18 mouse cellular contexts compared by ENCODE assay signal in the genomic region with DNA sequence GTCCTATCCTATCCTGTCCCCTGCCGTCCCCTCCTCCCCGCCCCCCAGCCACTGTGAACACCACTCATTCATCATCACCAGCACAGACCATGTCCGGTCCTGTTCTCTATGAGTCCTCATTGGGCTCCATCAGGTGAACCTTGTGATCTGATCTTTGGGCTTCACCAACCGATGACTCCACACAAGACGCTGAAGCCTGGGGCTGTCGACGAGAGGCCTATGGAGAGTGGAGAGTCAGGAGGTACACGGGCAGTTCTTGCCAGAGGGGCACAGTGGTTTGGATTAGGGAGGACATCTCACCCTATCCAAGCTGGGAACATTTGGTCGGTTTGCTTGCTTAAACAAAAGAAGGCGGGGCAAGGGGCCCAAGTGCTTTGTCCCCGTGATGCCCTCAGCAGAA. TPM values are rescaled to one million over a fixed set of nuclear protein-coding genes. Genes with fewer than 3 reads are reported as not detected.
A peak's percentile ranks its signal among the peaks of the same experiment; 100 is the strongest.
DNase-seq lines count a peak whose midpoint lies in the region; ATAC-seq lines count a peak whose summit lies in the region.
"Had no signal": no experiment of that assay in that cellular context is flagged by ENCODE, and none has a peak within 500 bp of the region (broad histone marks: within the 10 kb centered on the region; RNA-seq: fewer than 3 reads in every experiment).

No protein-coding gene starts in this region.

- WGBS in forebrain, embryonic 10.5 days = 71% methylated on average over 11 of the region's 11 CpGs
- WGBS in forebrain, embryonic 13.5 days = 72% methylated on average over 11 of the region's 11 CpGs
- WGBS in hindbrain, embryonic 10.5 days = 75% methylated on average over 11 of the region's 11 CpGs
- WGBS in hindbrain, embryonic 11.5 days = 77% methylated on average over 11 of the region's 11 CpGs
- WGBS in midbrain, embryonic 11.5 days = 70% methylated on average over 11 of the region's 11 CpGs
- WGBS in midbrain, embryonic 16.5 days = 70% methylated on average over 11 of the region's 11 CpGs

- H3K36me3 ChIP-seq in forebrain, embryonic 10.5 days (replicated peaks) = no peaks in the 10 kb centered on the region
- no peaks in the 10 kb centered on the region for H3K36me3 ChIP-seq in forebrain, embryonic 13.5 days (ENCODE audit: poor library complexity, severe bottlenecking)
- no peaks in the 10 kb centered on the region for H3K36me3 ChIP-seq in hindbrain, embryonic 10.5 days
- H3K36me3 ChIP-seq in hindbrain, embryonic 11.5 days (ENCODE audit: control insufficient read depth, insufficient read depth, low read length) = no peaks in the 10 kb centered on the region
- no peaks in the 10 kb centered on the region for H3K36me3 ChIP-seq in midbrain, embryonic 11.5 days (ENCODE audit: control insufficient read depth, insufficient read depth, low read length)
- no peaks in the 10 kb centered on the region for H3K36me3 ChIP-seq in midbrain, embryonic 16.5 days (ENCODE audit: control insufficient read depth, insufficient read depth, low read length)
- H3K36me3 ChIP-seq: embryonic facial prominence, embryonic 12.5 days; heart, embryonic 10.5 days had no signal

- peaks cover 6% of the 10 kb centered on the region; the same call in 1 of the 2 replicates for H3K27me3 ChIP-seq in forebrain, embryonic 10.5 days (ENCODE audit: poor library complexity, severe bottlenecking)
- H3K27me3 ChIP-seq in forebrain, embryonic 13.5 days = no peaks in the 10 kb centered on the region
- H3K27me3 ChIP-seq in hindbrain, embryonic 10.5 days (ENCODE audit: insufficient read depth, poor library complexity, severe bottlenecking) = 0 out of 2 replicates have a peak, but pooled peaks cover 3% of the 10 kb centered on the region
- H3K27me3 ChIP-seq in hindbrain, embryonic 11.5 days (ENCODE audit: control insufficient read depth, insufficient read depth, low read length) = no peaks in the 10 kb centered on the region
- H3K27me3 ChIP-seq in midbrain, embryonic 11.5 days (ENCODE audit: control insufficient read depth, insufficient read depth, low read length) = no peaks in the 10 kb centered on the region
- H3K27me3 ChIP-seq in midbrain, embryonic 16.5 days (ENCODE audit: control insufficient read depth, insufficient read depth, low read depth, low read length) = no peaks in the 10 kb centered on the region

- peak overlapping the region; percentile 85 for H3K27ac ChIP-seq in forebrain, embryonic 10.5 days
- no peak overlapping the region for H3K27ac ChIP-seq in forebrain, embryonic 13.5 days
- H3K27ac ChIP-seq in hindbrain, embryonic 10.5 days = peak overlapping the region; percentile 70
- no peak overlapping the region for H3K27ac ChIP-seq in hindbrain, embryonic 11.5 days (ENCODE audit: low read depth, low read length)
- H3K27ac ChIP-seq in midbrain, embryonic 11.5 days (ENCODE audit: low read depth, low read length) = no peak overlapping the region
- H3K27ac ChIP-seq in midbrain, embryonic 16.5 days (ENCODE audit: low read length) = peak overlapping the region; percentile 72
- H3K27ac ChIP-seq: heart, embryonic 10.5 days had no signal

- H3K9ac ChIP-seq in forebrain, embryonic 13.5 days = no peak overlapping the region
- H3K9ac ChIP-seq in hindbrain, embryonic 11.5 days (ENCODE audit: low read depth, low read length) = no peak overlapping the region
- 0 out of 2 replicates have a peak overlapping the region, but pooled peaks have one; percentile 5 for H3K9ac ChIP-seq in midbrain, embryonic 11.5 days (ENCODE audit: low read length)
- no peak overlapping the region for H3K9ac ChIP-seq in midbrain, embryonic 16.5 days (ENCODE audit: low read depth, low read length)
- H3K9ac ChIP-seq: embryonic facial prominence, embryonic 12.5 days had no signal

- H3K4me2 ChIP-seq in forebrain, embryonic 13.5 days = no peak overlapping the region
- H3K4me2 ChIP-seq in hindbrain, embryonic 11.5 days (replicated peaks; ENCODE audit: low read depth, low read length) = no peak overlapping the region
- no peak overlapping the region for H3K4me2 ChIP-seq in midbrain, embryonic 11.5 days
- H3K4me2 ChIP-seq in midbrain, embryonic 16.5 days (ENCODE audit: low read length) = no peak overlapping the region; the same call in 1 of the 2 replicates
- H3K4me2 ChIP-seq: embryonic facial prominence, embryonic 12.5 days had no signal

- no peak for DNase-seq in forebrain, embryonic 10.5 days (ENCODE audit: extremely low spot score, low spot score)
- DNase-seq in hindbrain, embryonic 10.5 days (ENCODE audit: low spot score) = no peak
- no peak for DNase-seq in hindbrain, embryonic 11.5 days (ENCODE audit: low spot score)
- DNase-seq in midbrain, embryonic 11.5 days (ENCODE audit: low spot score, missing footprints) = no peak
- no peak for DNase-seq in urinary bladder, postnatal 25 days (ENCODE audit: low spot score)
- DNase-seq: adrenal gland, postnatal 10 days; B cell, adult 2 months; cerebellum, adult 11 months; cerebellum, adult 8-10 months; cerebellum, postnatal 14 days; gastrocnemius, postnatal 36 days; heart, adult 18-20 months; heart, postnatal 14 days had no signal

- H3K9me3 ChIP-seq in forebrain, embryonic 10.5 days = no peaks in the 10 kb centered on the region
- no peaks in the 10 kb centered on the region for H3K9me3 ChIP-seq in forebrain, embryonic 13.5 days (replicated peaks)
- H3K9me3 ChIP-seq in hindbrain, embryonic 10.5 days = no peaks in the 10 kb centered on the region
- H3K9me3 ChIP-seq in hindbrain, embryonic 11.5 days (ENCODE audit: control insufficient read depth, low read length) = no peaks in the 10 kb centered on the region
- H3K9me3 ChIP-seq in midbrain, embryonic 11.5 days (ENCODE audit: control insufficient read depth, low read length) = no peaks in the 10 kb centered on the region
- no peaks in the 10 kb centered on the region for H3K9me3 ChIP-seq in midbrain, embryonic 16.5 days (replicated peaks; ENCODE audit: control insufficient read depth, low read length, poor library complexity, severe bottlenecking)
- H3K9me3 ChIP-seq: embryonic facial prominence, embryonic 12.5 days; heart, embryonic 10.5 days had no signal

- H3K4me3 ChIP-seq in forebrain, embryonic 10.5 days = no peak overlapping the region
- H3K4me3 ChIP-seq in forebrain, embryonic 13.5 days = no peak overlapping the region
- no peak overlapping the region for H3K4me3 ChIP-seq in hindbrain, embryonic 10.5 days
- H3K4me3 ChIP-seq in hindbrain, embryonic 11.5 days (ENCODE audit: low read depth, low read length) = no peak overlapping the region
- no peak overlapping the region for H3K4me3 ChIP-seq in midbrain, embryonic 11.5 days (ENCODE audit: low read depth, low read length)
- H3K4me3 ChIP-seq in midbrain, embryonic 16.5 days (ENCODE audit: low read depth, low read length) = no peak overlapping the region
- H3K4me3 ChIP-seq: embryonic facial prominence, embryonic 12.5 days; heart, embryonic 10.5 days had no signal

- no peak for ATAC-seq in forebrain, embryonic 13.5 days
- no peak for ATAC-seq in hindbrain, embryonic 11.5 days (ENCODE audit: low FRiP score)
- no peak for ATAC-seq in midbrain, embryonic 11.5 days (ENCODE audit: low FRiP score)
- ATAC-seq in midbrain, embryonic 16.5 days = peak; percentile 37; the same call in 1 of the 2 replicates
- no peak for ATAC-seq in CD4-positive, CD25-positive, alpha-beta regulatory T cell, adult 4 months

- H3K4me1 ChIP-seq in forebrain, embryonic 10.5 days = peaks cover 84% of the 10 kb centered on the region
- peaks cover 8% of the 10 kb centered on the region for H3K4me1 ChIP-seq in forebrain, embryonic 13.5 days
- peaks cover 71% of the 10 kb centered on the region for H3K4me1 ChIP-seq in hindbrain, embryonic 10.5 days (replicated peaks)
- peaks cover 6% of the 10 kb centered on the region; the same call in 1 of the 2 replicates for H3K4me1 ChIP-seq in hindbrain, embryonic 11.5 days (replicated peaks; ENCODE audit: control insufficient read depth, insufficient read depth, low read length)
- peaks cover 12% of the 10 kb centered on the region for H3K4me1 ChIP-seq in midbrain, embryonic 11.5 days (ENCODE audit: control insufficient read depth, insufficient read depth, low read length)
- peaks cover 15% of the 10 kb centered on the region for H3K4me1 ChIP-seq in midbrain, embryonic 16.5 days (ENCODE audit: control insufficient read depth, insufficient read depth, low read length)

RNA-seq across cellular contexts. Expression of a gene that starts 16.0 kb away (rescaled TPM):
- 40.0 and 46.8 TPM in 2 replicates for polyA plus RNA-seq in forebrain, embryonic 10.5 days (2016; fragmentation: Nextera tagmentation; extraction: Ambion mirVana)
- polyA plus RNA-seq in forebrain, embryonic 13.5 days (2015; fragmentation: Nextera tagmentation; extraction: Ambion mirVana) = 4.9 and 8.5 TPM in 2 replicates
- 14.8 and 17.4 TPM in 2 replicates for polyA plus RNA-seq in hindbrain, embryonic 10.5 days (2016; fragmentation: Nextera tagmentation; extraction: Ambion mirVana)
- 8.5 and 16.5 TPM in 2 replicates for polyA plus RNA-seq in hindbrain, embryonic 11.5 days (2014; fragmentation: Nextera tagmentation; extraction: Ambion mirVana)
- 9.0 and 11.9 TPM in 2 replicates for polyA plus RNA-seq in midbrain, embryonic 11.5 days (2014; fragmentation: Nextera tagmentation; extraction: Ambion mirVana)
- 1.7 and 2.2 TPM in 2 replicates for polyA plus RNA-seq in midbrain, embryonic 16.5 days (2015; fragmentation: Nextera tagmentation; extraction: Ambion mirVana)
- not detected for polyA plus RNA-seq in CD4-positive, CD25-positive, alpha-beta regulatory T cell, adult 4 months (2017; shearing (Covaris generic))

RNA-seq across cellular contexts. Expression of a gene that starts 31.1 kb away (rescaled TPM):
- polyA plus RNA-seq in forebrain, embryonic 10.5 days (2016; fragmentation: Nextera tagmentation; extraction: Ambion mirVana) = 293 and 297 TPM in 2 replicates
- 172 and 179 TPM in 2 replicates for polyA plus RNA-seq in forebrain, embryonic 13.5 days (2015; fragmentation: Nextera tagmentation; extraction: Ambion mirVana)
- 224 and 253 TPM in 2 replicates for polyA plus RNA-seq in hindbrain, embryonic 10.5 days (2016; fragmentation: Nextera tagmentation; extraction: Ambion mirVana)
- polyA plus RNA-seq in hindbrain, embryonic 11.5 days (2014; fragmentation: Nextera tagmentation; extraction: Ambion mirVana) = 192 and 195 TPM in 2 replicates
- polyA plus RNA-seq in midbrain, embryonic 11.5 days (2014; fragmentation: Nextera tagmentation; extraction: Ambion mirVana) = 244 and 248 TPM in 2 replicates
- 19.7 and 26.1 TPM in 2 replicates for polyA plus RNA-seq in midbrain, embryonic 16.5 days (2015; fragmentation: Nextera tagmentation; extraction: Ambion mirVana)
- polyA plus RNA-seq in CD4-positive, CD25-positive, alpha-beta regulatory T cell, adult 4 months (2017; shearing (Covaris generic)) = 10 to 100 TPM; 12.6 to 31.4 TPM

RNA-seq across cellular contexts. Expression of a gene that starts 33.3 kb away (rescaled TPM):
- 16.4 and 17.5 TPM in 2 replicates for polyA plus RNA-seq in forebrain, embryonic 10.5 days (2016; fragmentation: Nextera tagmentation; extraction: Ambion mirVana)
- 13.9 and 16.3 TPM in 2 replicates for polyA plus RNA-seq in forebrain, embryonic 13.5 days (2015; fragmentation: Nextera tagmentation; extraction: Ambion mirVana)
- polyA plus RNA-seq in hindbrain, embryonic 10.5 days (2016; fragmentation: Nextera tagmentation; extraction: Ambion mirVana) = 13.3 and 18.0 TPM in 2 replicates
- 4.2 and 5.5 TPM in 2 replicates for polyA plus RNA-seq in hindbrain, embryonic 11.5 days (2014; fragmentation: Nextera tagmentation; extraction: Ambion mirVana)
- 3.8 and 4.3 TPM in 2 replicates for polyA plus RNA-seq in midbrain, embryonic 11.5 days (2014; fragmentation: Nextera tagmentation; extraction: Ambion mirVana)
- polyA plus RNA-seq in midbrain, embryonic 16.5 days (2015; fragmentation: Nextera tagmentation; extraction: Ambion mirVana) = 16.1 and 17.0 TPM in 2 replicates
- polyA plus RNA-seq in CD4-positive, CD25-positive, alpha-beta regulatory T cell, adult 4 months (2017; shearing (Covaris generic)) = 10 to 100 TPM; 13.0 to 24.8 TPM

RNA-seq across cellular contexts. Expression of a gene that starts 46.2 kb away (rescaled TPM):
- 99.7 and 107 TPM in 2 replicates for polyA plus RNA-seq in forebrain, embryonic 10.5 days (2016; fragmentation: Nextera tagmentation; extraction: Ambion mirVana)
- polyA plus RNA-seq in forebrain, embryonic 13.5 days (2015; fragmentation: Nextera tagmentation; extraction: Ambion mirVana) = 83.2 and 90.8 TPM in 2 replicates
- polyA plus RNA-seq in hindbrain, embryonic 10.5 days (2016; fragmentation: Nextera tagmentation; extraction: Ambion mirVana) = 76.8 and 86.1 TPM in 2 replicates
- 91.2 and 103 TPM in 2 replicates for polyA plus RNA-seq in hindbrain, embryonic 11.5 days (2014; fragmentation: Nextera tagmentation; extraction: Ambion mirVana)
- 88.7 and 101 TPM in 2 replicates for polyA plus RNA-seq in midbrain, embryonic 11.5 days (2014; fragmentation: Nextera tagmentation; extraction: Ambion mirVana)
- polyA plus RNA-seq in midbrain, embryonic 16.5 days (2015; fragmentation: Nextera tagmentation; extraction: Ambion mirVana) = 95.9 and 104 TPM in 2 replicates
- 10 to 100 TPM; 72.3 to 96.7 TPM for polyA plus RNA-seq in CD4-positive, CD25-positive, alpha-beta regulatory T cell, adult 4 months (2017; shearing (Covaris generic))

Comparison
In these comparisons a context has a peak if more than half of its experiments do, and no peak if none do; other contexts are left out.
1. H3K27ac ChIP-seq: peak in forebrain, embryonic 10.5 days (single experiment), hindbrain, embryonic 10.5 days (single experiment) and midbrain, embryonic 16.5 days (single experiment); none in forebrain, embryonic 13.5 days (single experiment), hindbrain, embryonic 11.5 days (single experiment) and midbrain, embryonic 11.5 days (single experiment).